Mouse (Mus musculus) MN1 (cell line): Measurements from ENCODE around the gene Spg7.
"Not testable (repeated sequence)": the region's sequence is repeated elsewhere in the genome, so short reads cannot be mapped to it uniquely, and the experiment has no call there.

ENCODE experiments used
- DNase-seq: peaks from one replicate; pipeline ENCODE4 v3.0.0-alpha.2; 2016; ENCODE audit warnings: low spot score

Spg7 gene

GRCm38 (mm10) chr8:123062721-123063120 is at the start of gene Spg7:
Spg7 (plus strand) TSS chr8:123062942.
- DNase-seq, result no peak

GRCm38 (mm10) chr8:123014429-123014828 is 48.3 kb upstream of the Spg7 start:
- no peak for DNase-seq

- DNase-seq, result no peak
These were observed 47.7 kb upstream of the Spg7 start for GRCm38 (mm10) chr8:123015074-123015473.

GRCm38 (mm10) chr8:123017143-123017542 is 45.6 kb upstream of the Spg7 start:
- no peak for DNase-seq

- DNase-seq, result no peak
These were observed 44.1 kb upstream of the Spg7 start for GRCm38 (mm10) chr8:123018484-123019164.

GRCm38 (mm10) chr8:123020084-123020483 is 42.7 kb upstream of the Spg7 start:
- DNase-seq, result no peak

- DNase-seq, result no peak
These were observed 41.9 kb upstream of the Spg7 start for GRCm38 (mm10) chr8:123020859-123021258.

GRCm38 (mm10) chr8:123021259-123021658 is 41.5 kb upstream of the Spg7 start:
- DNase-seq, result no peak

GRCm38 (mm10) chr8:123022727-123023126 is 40.0 kb upstream of the Spg7 start:
- DNase-seq, result peak; percentile 38

GRCm38 (mm10) chr8:123024226-123024625 is 38.5 kb upstream of the Spg7 start:
- DNase-seq, result no peak

- no peak for DNase-seq
These were observed 36.8 kb upstream of the Spg7 start for GRCm38 (mm10) chr8:123025951-123026351.

GRCm38 (mm10) chr8:123027786-123028185 is 35.0 kb upstream of the Spg7 start:
- DNase-seq, result no peak

GRCm38 (mm10) chr8:123030091-123030490 is 32.7 kb upstream of the Spg7 start:
- not testable (repeated sequence) for DNase-seq

- no peak for DNase-seq
These were observed 31.3 kb upstream of the Spg7 start for GRCm38 (mm10) chr8:123031321-123031978.

GRCm38 (mm10) chr8:123032730-123033129 is 30.0 kb upstream of the Spg7 start:
- DNase-seq, result no peak

GRCm38 (mm10) chr8:123033431-123033830 is 29.3 kb upstream of the Spg7 start:
- no peak for DNase-seq

- no peak for DNase-seq
These were observed 28.6 kb upstream of the Spg7 start for GRCm38 (mm10) chr8:123034171-123034570.

- no peak for DNase-seq
These were observed 25.8 kb upstream of the Spg7 start for GRCm38 (mm10) chr8:123036956-123037355.

GRCm38 (mm10) chr8:123037487-123037886 is 25.3 kb upstream of the Spg7 start:
- DNase-seq, result no peak

- DNase-seq, result no peak
These were observed 24.4 kb upstream of the Spg7 start for GRCm38 (mm10) chr8:123038351-123038750.

GRCm38 (mm10) chr8:123039376-123040109 is 23.2 kb upstream of the Spg7 start:
- no peak for DNase-seq

- no peak for DNase-seq
These were observed 22.6 kb upstream of the Spg7 start for GRCm38 (mm10) chr8:123040110-123040650.
